Mouse (Mus musculus) cerebellum, adult 9-10 months (tissue): ENCODE data around the gene Gm960.
"Not testable (repeated sequence)": the region's sequence is repeated elsewhere in the genome, so short reads cannot be mapped to it uniquely, and the experiment has no call there.

Experiments used
- DNase-seq: peaks from one replicate; pipeline ENCODE4 v3.0.0; 2022

Gm960 gene

GRCm38 (mm10) chr19:4586783-4587182 is 111.7 kb downstream of the Gm960 start:
- DNase-seq, result not testable (repeated sequence)

GRCm38 (mm10) chr19:4583856-4584255 is 114.6 kb downstream of the Gm960 start:
- DNase-seq, result no peak

GRCm38 (mm10) chr19:4579296-4579695 is 119.2 kb downstream of the Gm960 start:
- DNase-seq, result no peak

DNA sequence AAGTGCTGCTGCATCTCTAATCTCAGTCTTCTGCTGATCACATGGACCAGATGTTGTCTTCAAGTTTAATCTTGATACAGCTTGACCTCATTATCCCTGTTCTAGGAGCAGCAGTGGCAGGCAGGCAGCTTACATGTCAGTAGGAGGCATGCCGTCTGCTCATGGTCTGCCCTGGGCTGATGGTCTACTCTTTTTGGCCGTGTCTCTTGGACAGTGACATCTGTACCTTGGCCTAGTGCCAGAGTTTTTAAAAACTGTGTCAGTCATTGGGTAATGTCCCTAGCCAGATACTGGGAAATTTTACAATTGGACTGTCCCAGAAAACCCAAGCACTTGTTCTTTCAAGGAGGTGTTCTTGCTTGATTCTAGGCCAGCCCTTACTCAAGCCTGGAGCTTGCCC is 119.7 kb downstream of the Gm960 start:
- DNase-seq, result peak; percentile 87
